Mouse (Mus musculus): ENCODE results near the gene Gusb. TPM values are rescaled to one million over a fixed set of nuclear protein-coding genes. Genes with fewer than 3 reads are reported as not detected.

Gene Gusb
- total RNA-seq, 2 experiments from 2014 or later: 103 to 119 TPM

DNA sequence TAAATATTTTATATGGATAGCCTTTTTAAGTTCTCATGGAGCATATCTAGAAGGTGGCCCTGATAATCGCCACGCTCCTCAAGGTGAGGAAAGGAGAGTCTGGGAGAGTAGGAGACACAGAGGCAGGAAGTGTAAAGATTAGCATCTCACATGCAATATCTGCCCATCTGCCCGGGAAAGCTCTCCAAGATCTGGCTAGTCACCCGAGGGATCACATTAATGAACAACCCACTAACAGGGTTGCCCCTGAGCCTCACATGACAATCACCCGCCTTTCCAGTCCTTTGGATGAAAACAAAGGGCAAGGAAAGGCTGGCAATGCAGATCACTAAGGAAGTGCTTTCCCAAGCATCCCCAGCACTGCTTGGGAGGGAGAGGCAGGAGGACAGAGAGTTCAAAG, 24.3 kb upstream of the Gusb start:
- no peak for ATAC-seq (replicated peaks; ENCODE audit: poor library complexity, severe bottlenecking)

DNA sequence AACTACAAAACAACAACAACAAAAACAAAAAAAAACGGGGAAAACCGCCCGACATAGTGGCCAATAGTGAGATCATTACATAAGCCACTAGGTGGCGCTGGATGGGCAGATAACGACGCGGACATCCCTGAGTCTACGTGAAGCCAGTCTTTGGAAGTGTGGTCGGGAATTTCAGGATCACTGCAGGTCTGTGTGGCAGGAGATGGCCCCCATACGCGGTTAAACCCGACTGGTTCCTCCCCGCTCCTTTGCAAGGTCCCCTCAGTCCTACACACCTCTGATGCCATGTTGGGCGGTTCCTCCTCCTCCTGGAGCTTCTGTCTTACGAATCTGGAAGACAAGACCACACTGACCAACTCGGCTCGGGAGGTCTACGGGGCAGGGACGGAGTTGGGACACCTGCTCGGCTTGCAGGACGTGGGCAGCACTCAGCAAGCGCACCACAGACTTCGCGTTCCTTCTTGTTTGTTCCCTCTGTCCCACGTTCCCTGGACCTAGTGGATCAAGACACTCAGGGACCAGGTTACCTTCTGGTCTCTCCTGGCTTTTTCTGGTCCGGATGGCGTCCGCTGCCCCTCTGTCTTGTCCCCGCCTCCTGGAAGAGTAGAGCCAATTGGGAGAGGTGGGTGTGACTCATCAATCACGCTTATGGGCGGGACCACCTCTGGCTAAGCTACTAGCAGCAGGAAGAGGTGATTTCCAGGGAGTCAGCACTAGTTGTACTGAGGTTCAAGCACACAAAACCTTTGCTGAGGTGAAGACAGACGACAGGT, 21.1 kb upstream of the Gusb start:
- peak; percentile 91 for ATAC-seq (replicated peaks; ENCODE audit: poor library complexity, severe bottlenecking)

DNA sequence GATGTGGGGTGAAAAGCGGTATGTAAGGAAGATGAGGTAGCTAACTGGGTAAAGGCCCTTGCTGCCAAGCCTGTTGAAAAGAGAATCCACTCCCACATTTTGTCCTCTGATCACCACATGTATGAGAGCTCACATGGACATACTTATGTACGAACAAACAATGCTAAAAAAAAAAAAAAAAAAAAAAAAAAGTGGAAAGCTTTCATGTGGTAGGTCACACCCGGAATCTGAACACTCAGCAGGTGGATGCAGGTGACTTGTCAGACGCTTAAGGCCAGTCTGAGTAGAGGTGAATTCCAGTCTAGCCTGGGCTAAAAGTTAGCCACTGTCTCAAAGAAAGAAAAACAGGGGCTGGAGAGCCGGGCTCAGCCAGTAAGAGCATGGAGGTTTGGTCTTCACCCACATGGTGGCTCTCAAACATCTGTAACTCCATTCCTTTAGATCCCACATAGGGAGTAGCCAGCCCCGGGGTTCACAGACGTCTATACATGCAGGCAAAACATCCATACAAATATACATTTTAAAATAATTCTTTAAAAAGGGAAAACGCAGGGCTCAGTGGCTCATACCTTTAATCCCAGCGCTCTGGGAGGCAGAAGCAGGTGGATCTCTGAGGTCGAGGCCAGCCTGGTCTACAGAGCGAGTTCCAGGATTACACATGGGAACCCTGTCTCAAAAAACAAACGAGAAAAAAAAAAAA, 20.4 kb upstream of the Gusb start:
- ATAC-seq (replicated peaks; ENCODE audit: poor library complexity, severe bottlenecking): no peak

DNA sequence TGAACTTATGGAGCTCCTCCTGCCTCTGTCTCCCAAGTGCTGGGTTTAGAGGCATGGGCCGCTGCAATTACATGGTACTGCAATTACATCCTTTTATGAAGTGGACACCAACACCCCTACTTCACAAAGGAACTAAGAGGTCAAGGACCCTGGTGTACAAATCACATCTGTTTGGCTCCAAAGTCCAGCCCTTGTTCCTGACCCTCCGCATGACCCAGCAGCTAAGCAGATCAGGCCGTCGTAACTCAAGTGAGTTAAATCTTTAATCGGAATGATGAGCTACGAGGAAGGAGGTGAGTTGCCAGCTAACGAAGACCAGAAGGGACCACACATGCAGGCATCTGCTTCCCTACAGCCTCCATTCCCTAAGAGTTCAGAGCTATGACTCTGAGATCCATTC, 19.5 kb upstream of the Gusb start:
- no peak for ATAC-seq (replicated peaks; ENCODE audit: poor library complexity, severe bottlenecking)

DNA sequence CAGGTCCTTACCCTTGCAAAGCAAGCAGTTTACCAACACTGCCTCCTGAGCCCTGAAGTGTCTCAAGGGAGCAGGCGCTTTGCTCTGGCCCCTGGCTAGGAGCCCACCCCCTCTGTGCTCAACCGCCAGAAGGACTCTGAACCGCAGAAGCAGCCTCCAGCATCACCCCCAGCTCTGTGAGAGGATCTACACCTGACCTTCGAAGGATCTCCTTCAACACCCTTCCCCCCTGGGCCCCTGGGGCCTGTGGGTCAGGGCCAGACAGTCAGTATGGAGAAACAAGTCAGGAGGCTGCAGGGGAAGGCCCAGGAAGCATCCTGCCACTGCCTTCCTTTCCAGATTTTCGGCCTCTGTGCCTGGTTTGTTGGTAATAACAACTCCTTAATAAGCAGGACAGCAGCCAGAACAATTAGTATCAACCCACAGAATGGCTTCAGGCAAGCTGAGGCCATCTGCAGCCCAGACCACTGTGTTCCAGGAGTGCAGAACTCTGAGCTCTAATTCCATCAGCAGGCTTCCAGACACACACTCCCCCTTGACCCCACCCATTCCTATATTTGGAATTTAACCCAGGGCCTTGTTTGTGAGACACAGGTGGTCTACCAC, 18.6 kb upstream of the Gusb start:
- no peak for ATAC-seq (replicated peaks; ENCODE audit: poor library complexity, severe bottlenecking)

DNA sequence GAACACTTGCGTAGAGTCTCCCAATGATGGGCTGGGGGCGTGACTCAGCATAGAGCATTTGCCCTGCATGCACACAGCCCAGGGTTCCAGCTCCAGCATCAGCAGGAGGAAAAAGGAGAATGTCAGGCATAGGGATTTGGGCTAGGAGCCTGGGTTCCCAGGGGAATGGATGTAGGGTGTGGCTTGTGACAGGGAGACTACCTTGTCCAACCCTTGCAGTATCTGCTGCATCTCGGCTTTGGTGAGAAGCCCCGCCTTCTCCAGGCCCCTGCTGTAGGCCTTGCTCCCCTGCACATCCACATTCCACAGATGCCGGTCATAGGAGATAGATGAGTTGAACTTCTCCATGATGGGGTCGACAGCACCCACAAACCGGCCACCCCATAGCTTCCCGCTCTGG, 16.6 kb upstream of the Gusb start:
- no peak for ATAC-seq (replicated peaks; ENCODE audit: poor library complexity, severe bottlenecking)

DNA sequence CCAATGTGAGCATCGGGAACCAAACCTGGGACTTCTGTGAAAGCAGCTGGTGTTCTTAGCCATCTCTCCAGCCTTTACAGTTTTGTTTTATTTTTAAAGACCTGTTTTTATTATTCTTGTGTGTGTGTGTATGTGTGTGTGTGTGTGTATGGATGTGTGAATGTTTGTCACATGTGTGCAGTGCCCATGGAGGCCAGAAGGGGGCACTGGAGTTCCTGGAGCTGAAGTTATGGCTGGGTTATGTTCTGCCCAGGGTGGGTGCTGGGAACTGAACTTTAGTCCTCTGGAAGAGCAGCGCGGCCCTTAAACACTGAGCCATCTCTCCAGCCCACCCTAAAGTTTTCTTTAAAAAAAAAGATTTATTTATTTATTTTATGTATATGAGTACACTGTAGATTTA, 12.3 kb upstream of the Gusb start:
- no peak for ATAC-seq (replicated peaks; ENCODE audit: poor library complexity, severe bottlenecking)

DNA sequence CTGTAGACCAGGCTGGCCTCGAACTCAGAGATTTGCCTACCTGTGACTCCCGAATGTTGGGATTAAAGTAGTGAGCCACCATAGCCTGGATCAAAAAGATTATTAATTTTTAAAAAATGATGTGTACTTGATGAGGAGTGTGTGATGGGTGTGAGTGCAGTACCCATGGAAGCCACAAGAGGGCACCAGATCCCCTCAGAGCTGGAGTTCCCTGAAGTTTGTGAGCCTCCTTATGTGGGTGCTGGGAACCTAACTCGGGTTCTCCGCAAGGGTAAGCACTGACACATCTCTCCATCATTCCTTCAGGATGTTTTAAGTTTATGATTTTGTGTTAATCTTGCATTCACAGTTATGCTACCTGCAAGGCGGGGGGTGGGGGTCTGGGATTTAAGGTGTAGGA, 8.1 kb upstream of the Gusb start:
- no peak for ATAC-seq (replicated peaks; ENCODE audit: poor library complexity, severe bottlenecking)

DNA sequence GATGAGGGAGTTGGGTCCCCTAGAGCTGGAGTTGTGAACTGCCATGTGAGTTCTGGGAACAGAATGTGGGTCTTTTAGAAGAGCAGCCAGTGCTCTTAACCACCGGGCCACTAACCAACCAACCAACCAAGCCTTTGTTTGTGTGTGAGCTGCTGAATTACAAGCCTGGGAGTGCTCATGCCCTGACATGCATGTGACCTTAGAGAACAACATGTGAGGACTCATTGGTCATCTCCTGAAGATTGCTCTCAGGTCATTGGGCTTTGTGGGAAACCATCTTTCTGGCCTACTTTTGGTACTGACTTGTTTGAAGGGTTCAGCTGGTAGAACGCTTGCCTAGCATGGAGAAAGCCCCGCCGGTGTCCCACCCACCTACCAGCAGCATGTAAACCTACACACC, 6.9 kb upstream of the Gusb start:
- ATAC-seq (replicated peaks; ENCODE audit: poor library complexity, severe bottlenecking): no peak

DNA sequence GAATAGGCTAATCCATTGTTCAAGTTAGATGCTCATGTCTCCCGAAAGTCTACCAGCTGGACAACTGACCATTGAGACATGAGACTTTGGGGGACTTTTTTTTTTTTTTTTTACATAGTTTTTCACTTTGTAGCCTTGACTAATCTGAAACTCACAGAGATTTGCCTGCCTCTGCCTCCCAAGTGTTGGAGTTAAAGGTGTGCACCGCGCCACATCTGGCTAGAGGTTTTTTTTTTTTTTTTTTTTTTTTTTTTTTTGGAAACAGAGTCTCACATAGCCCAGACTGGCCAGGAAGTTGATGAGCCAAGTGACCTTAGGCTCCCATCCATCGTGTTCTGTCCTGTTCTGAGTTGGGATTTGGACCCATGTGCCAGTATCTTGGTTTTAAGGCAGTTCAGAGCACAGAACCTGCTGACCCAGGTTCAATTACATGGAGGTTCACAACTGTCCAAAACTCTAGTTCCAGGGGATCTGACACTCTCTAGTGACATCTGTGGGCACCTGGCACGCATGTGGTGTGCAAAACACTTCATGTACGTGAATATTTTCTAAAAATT, 5.3 kb upstream of the Gusb start:
- no peak for ATAC-seq (replicated peaks; ENCODE audit: poor library complexity, severe bottlenecking)

DNA sequence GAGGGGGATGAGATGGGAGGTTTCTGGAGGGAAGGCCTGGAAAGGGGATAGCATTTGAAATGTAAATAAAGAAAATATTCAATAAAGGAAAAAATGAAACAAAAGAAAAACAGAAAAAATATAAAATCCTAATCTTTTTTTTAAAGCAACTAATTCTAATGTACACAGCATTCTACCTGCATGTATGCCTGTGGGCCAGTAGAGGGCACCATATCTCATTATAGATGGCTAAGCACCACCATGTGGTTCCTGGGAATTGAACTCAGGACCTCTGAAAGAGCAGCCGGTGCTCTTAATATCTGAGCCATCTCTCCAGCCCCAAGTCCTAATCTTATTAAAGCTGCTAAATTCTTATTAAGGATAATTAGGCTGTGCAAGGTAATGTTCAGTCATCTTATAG, 4.5 kb upstream of the Gusb start:
- no peak for ATAC-seq (replicated peaks; ENCODE audit: poor library complexity, severe bottlenecking)

DNA sequence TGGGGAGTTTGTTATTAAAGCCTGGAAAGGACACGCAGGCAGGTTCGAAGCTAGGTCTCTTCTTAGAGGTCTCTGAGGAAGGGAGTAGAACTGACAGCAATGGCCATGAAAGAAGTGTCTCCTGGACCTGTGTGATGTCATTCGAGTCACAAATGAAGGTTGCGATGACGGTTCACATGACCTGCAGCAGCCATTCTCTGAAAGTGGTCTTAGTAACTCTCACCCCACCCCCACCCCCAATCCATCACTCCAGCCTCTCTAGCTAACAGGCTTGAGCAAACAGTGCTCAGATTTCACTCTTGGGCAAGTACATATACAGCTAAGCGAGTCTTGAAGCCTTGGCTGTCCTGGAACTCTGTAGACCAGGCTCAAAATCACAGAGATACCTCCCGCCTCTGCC, 380 bp upstream of the Gusb start:
- peak; percentile 3 for ATAC-seq (replicated peaks; ENCODE audit: poor library complexity, severe bottlenecking)

DNA sequence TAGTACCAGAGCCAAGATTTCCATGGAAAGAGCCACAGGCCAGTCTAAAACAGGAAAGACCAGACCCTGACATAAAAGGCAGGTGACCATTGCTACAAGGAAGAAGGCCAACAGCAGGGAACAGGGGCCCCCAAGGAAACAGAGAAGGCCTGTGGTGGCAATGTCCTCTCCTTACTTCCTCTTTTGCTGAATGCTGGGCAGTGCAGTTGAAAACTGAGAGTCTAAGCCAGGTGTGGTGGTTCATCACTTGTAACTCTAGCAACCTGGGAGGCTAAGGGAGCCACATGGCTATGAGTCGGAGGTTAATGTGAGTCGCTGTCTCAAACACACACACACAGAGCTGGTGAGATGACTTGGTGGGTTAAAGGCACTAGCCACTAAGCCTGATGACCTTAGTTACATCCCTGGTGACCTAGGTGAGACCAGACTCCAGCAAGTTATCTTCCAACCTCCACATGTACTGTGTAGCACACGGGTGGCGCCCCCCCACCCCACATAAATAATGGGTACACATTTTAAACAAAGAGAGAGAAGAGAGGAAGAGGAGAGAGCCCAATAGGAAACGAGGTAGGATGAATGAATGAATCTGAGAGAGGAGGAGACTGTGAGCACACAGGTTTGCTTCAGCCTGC, 1.4 kb downstream of the Gusb start:
- ATAC-seq (replicated peaks; ENCODE audit: poor library complexity, severe bottlenecking): peak; percentile 45

DNA sequence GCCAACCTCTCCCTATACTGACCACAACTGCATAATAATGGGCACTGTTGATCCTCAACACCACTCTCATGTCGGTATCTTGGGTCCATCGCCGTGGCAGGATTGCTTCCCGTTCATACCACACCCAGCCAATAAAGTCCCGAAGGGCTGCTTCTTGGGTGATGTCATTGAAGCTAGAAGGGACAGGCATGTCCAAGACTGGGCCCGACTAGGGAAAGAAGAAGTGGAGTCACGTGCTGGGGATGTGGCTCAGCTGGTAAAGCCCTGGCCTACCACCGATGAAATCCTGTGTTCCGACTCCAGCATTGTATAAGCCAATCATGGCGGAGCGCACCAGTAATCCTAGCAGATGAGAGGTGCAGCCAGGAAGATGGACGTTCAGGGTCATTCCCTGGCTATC, 2.1 kb downstream of the Gusb start:
- ATAC-seq (replicated peaks; ENCODE audit: poor library complexity, severe bottlenecking): peak; percentile 34

DNA sequence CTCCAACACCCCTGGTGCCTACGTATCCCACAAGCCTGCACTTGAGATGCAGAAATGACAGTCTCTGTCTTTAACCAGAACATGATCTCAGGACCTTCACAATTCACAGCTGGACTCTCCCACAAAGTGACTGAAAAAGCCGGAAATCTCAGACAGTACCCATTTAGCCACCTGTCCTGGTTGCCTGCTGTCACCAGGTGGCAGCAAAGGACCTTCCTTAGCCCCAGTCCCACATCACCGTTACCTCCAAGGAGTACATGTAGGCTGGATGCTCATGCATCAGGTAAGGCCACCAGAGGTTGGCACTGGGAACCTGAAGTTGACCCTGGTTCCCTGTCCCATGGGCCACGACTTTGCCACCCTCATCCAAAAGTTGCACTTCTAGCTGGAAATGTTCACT, 3.8 kb downstream of the Gusb start:
- ATAC-seq (replicated peaks; ENCODE audit: poor library complexity, severe bottlenecking): peak; percentile 17; the same call in 1 of the 2 replicates

DNA sequence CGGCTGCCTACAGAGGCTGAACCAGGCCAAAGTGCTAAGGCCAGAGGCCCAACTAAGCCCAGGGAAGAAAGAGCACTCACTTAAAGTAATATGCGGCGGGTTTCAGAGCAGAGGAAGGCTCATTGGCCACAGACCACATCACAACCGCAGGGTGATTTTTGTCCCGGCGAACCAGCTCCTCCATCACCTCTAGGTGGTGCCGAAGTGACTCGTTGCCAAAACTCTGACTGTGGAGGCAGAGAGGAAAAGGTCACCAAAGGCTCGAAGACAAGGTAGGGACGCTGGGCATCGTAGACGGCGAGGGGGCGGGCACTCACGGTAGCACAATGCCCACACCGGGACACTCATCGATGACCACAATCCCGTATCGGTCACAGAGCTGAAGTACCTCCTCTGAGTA, 5.1 kb downstream of the Gusb start:
- no peak for ATAC-seq (replicated peaks; ENCODE audit: poor library complexity, severe bottlenecking)

DNA sequence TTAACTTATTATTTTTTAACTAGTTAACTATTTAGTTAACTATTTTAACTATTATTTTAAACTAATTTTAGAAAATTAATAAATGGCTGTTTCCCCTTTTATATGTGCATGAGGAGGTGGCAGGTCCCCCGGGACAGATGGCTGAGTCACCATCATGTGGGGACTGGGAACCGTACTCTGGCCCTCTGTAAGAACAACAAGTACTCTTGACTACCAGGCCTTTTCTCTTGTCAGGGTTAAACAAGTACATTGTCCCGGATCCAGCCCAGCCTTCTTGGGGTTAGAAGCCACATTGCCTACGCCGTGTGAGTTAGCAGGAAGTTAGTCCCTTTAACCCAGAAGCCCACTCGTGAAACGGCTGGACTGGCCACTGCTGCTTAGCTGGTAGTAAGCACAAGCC, 7.9 kb downstream of the Gusb start:
- no peak for ATAC-seq (replicated peaks; ENCODE audit: poor library complexity, severe bottlenecking)

DNA sequence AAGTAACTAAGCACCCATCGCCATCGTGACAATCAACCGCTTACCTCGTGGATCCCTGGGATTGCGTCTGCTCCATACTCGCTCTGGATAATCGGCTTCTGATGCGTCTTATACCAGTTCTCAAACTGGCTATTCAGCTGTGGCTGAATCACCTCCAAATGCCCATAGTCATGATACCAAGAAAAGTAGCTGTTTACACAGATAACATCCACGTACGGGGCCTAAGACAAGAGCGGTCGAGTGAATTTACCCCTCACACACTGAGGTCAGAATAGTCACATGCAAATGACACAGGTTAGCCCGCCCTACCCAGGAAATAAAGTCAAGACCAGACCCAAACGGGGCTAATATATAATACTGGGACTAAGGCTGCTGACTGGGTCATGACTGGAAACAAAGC, 9.5 kb downstream of the Gusb start:
- ATAC-seq (replicated peaks; ENCODE audit: poor library complexity, severe bottlenecking): no peak

DNA sequence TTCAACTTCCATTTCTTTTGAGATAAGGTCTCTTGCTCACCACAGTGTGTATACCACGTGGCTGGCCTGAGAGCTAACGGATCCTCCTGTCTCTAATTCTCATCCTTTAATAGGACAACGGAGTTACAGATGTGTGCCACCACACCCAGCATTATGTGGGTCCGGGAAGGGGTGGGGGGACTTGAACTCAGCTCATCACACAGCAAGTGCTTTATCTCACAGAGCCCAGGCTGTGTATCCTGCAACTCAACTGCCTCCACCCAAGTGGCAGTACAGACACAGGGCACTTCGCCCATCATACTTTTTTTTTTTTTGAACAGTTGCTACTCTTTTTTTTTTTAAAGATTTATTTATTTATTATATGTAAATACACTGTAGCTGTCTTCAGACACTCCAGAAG, 11.0 kb downstream of the Gusb start:
- ATAC-seq (replicated peaks; ENCODE audit: poor library complexity, severe bottlenecking): no peak

DNA sequence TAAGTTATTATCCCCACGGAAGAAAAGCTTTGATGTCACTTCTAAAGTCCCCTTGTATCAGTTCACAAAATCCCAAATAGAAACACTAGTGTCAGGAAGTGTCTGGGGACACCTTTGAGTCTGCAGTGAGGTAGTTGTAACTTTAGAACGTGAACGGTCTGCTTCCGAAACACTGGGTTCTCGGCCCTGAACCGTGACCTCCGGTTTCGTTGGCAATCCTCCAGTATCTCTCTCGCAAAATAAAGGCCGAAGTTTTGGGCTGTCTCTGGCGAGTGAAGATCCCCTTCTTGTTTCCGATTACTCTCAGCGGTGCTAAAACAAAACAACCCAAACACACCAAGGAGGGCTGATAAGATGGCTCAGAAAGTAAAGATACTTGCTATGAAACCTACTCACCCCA, 13.5 kb downstream of the Gusb start:
- ATAC-seq (replicated peaks; ENCODE audit: poor library complexity, severe bottlenecking): no peak

DNA sequence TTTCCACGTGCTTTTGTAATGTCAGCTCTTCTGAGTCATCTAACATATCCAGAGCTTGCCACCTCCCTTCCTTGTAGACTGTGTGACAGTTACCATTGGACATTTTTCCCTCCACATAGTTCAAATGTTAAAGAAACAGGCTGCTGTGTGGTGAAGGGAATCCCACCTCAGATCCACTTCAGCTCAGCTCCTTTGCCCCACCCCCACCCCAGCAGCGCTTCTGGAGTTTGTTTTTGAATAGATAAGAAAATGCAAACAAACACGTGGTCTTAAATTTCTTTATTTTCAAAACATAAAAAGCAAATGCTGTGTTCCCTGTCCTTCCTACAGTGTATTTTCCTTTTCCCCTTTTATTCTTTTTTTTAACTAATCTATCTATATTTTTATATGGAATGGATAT, 22.6 kb downstream of the Gusb start:
- no peak for ATAC-seq (replicated peaks; ENCODE audit: poor library complexity, severe bottlenecking)
